8 mouse cellular contexts compared by ENCODE assay signal in genomic region chr12:86895703-86896409, GRCm38 (mm10). TPM values are rescaled to one million over a fixed set of nuclear protein-coding genes. Genes with fewer than 3 reads are reported as not detected.
A peak's percentile ranks its signal among the peaks of the same experiment; 100 is the strongest.
DNase-seq lines count a peak whose midpoint lies in the region; ATAC-seq and TF ChIP-seq lines count a peak whose summit lies in the region.

No protein-coding gene starts in this region.

- TF ChIP-seq POLR2A in ES-Bruce4 (IDR thresholded peaks at IDR 0.05; ENCODE audit: insufficient read depth, low read length): no peak

- no peak overlapping the region; the same call in 1 of the 2 replicates for H3K4me3 ChIP-seq in heart, embryonic 11.5 days (ENCODE audit: low read depth, low read length)
- H3K4me3 ChIP-seq in ES-Bruce4 (ENCODE audit: low read depth, low read length): no peak overlapping the region
- 0 out of 2 replicates have a peak overlapping the region, but pooled peaks have one; percentile 39 for H3K4me3 ChIP-seq in heart, embryonic 15.5 days
- H3K4me3 ChIP-seq in liver, embryonic 16.5 days (ENCODE audit: low read depth, low read length): no peak overlapping the region

- TF ChIP-seq CTCF in ES-Bruce4 (IDR thresholded peaks at IDR 0.05; ENCODE audit: low read depth, low read length): no peak

- peak overlapping the region; percentile 56; the same call in 1 of the 2 replicates for H3K9ac ChIP-seq in heart, embryonic 11.5 days (ENCODE audit: low read depth, low read length)
- no peak overlapping the region for H3K9ac ChIP-seq in ES-Bruce4 (ENCODE audit: low read depth, poor library complexity, severe bottlenecking)
- peak overlapping the region; percentile 46; the same call in 1 of the 2 replicates for H3K9ac ChIP-seq in heart, embryonic 15.5 days
- no peak overlapping the region for H3K9ac ChIP-seq in liver, embryonic 16.5 days (ENCODE audit: low read depth, low read length)

- H3K4me2 ChIP-seq in heart, embryonic 11.5 days: peak overlapping the region; percentile 80
- H3K4me2 ChIP-seq in heart, embryonic 15.5 days: peak overlapping the region; percentile 70
- no peak overlapping the region for H3K4me2 ChIP-seq in liver, embryonic 16.5 days (ENCODE audit: low read depth, low read length)

- H3K9me3 ChIP-seq in heart, embryonic 11.5 days (replicated peaks; ENCODE audit: control insufficient read depth, low read length): no peaks in the 10 kb centered on the region
- no peaks in the 10 kb centered on the region for H3K9me3 ChIP-seq in ES-Bruce4 (replicated peaks; ENCODE audit: control insufficient read depth, insufficient read depth, low read length, poor library complexity, severe bottlenecking)
- H3K9me3 ChIP-seq in heart, embryonic 15.5 days (replicated peaks): no peaks in the 10 kb centered on the region
- H3K9me3 ChIP-seq in liver, embryonic 16.5 days (replicated peaks; ENCODE audit: control insufficient read depth, low read length): no peaks in the 10 kb centered on the region

- TF ChIP-seq EP300 in ES-Bruce4 (IDR thresholded peaks at IDR 0.05; ENCODE audit: insufficient read depth, low read depth, low read length): 0 out of 2 replicates have a peak, but pooled peaks have one; percentile 14

- no peak for DNase-seq in heart, adult 8-10 months (ENCODE audit: low spot score)
- no peak for DNase-seq in left cerebral cortex, postnatal 14 days (ENCODE audit: low spot score in 2 of 2)
- DNase-seq in adrenal gland, postnatal 4 days (ENCODE audit: low spot score in 2 of 2): no peak
- no peak for DNase-seq in right cerebral cortex, postnatal 14 days

- H3K4me1 ChIP-seq in heart, embryonic 11.5 days (ENCODE audit: control insufficient read depth, insufficient read depth, low read length): peaks cover 86% of the 10 kb centered on the region
- H3K4me1 ChIP-seq in ES-Bruce4 (ENCODE audit: control insufficient read depth, insufficient read depth, low read length): peaks cover 20% of the 10 kb centered on the region
- peaks cover 88% of the 10 kb centered on the region for H3K4me1 ChIP-seq in heart, embryonic 15.5 days (replicated peaks)
- peaks cover 52% of the 10 kb centered on the region for H3K4me1 ChIP-seq in liver, embryonic 16.5 days (ENCODE audit: control insufficient read depth, low read depth, low read length)

- 54% methylated on average over 4 of the region's 4 CpGs for WGBS in heart, embryonic 11.5 days (ENCODE audit: insufficient replicate concordance)
- 58% methylated on average over 4 of the region's 4 CpGs for WGBS in heart, embryonic 15.5 days
- 55% methylated on average over 3 of the region's 4 CpGs for WGBS in liver, embryonic 16.5 days (ENCODE audit: insufficient replicate concordance)

- intact Hi-C loops in left cerebral cortex, postnatal 14 days (cut with DNase I): no loop called here

- no peaks in the 10 kb centered on the region for H3K27me3 ChIP-seq in heart, embryonic 11.5 days (ENCODE audit: control insufficient read depth, insufficient read depth, low read length)
- H3K27me3 ChIP-seq in ES-Bruce4 (ENCODE audit: control insufficient read depth, insufficient read depth, low read length, poor library complexity, severe bottlenecking): no peaks in the 10 kb centered on the region
- H3K27me3 ChIP-seq in heart, embryonic 15.5 days: no peaks in the 10 kb centered on the region
- H3K27me3 ChIP-seq in liver, embryonic 16.5 days (ENCODE audit: control insufficient read depth, insufficient read depth, low read depth, low read length): peaks cover 7% of the 10 kb centered on the region

- ATAC-seq in heart, embryonic 11.5 days (replicated peaks; ENCODE audit: insufficient number of reproducible peaks, low FRiP score, low TSS enrichment): no peak
- no peak for ATAC-seq in heart, embryonic 15.5 days (replicated peaks; ENCODE audit: insufficient number of reproducible peaks, insufficient read depth, low FRiP score, low read depth)
- ATAC-seq in liver, embryonic 16.5 days (ENCODE audit: low read depth): no peak

- no peaks in the 10 kb centered on the region for H3K36me3 ChIP-seq in heart, embryonic 11.5 days (ENCODE audit: control insufficient read depth, insufficient read depth, low read length)
- no peaks in the 10 kb centered on the region for H3K36me3 ChIP-seq in ES-Bruce4 (ENCODE audit: control insufficient read depth, insufficient read depth, low read length, poor library complexity, severe bottlenecking)
- H3K36me3 ChIP-seq in heart, embryonic 15.5 days: no peaks in the 10 kb centered on the region
- H3K36me3 ChIP-seq in liver, embryonic 16.5 days (ENCODE audit: control insufficient read depth, insufficient read depth): no peaks in the 10 kb centered on the region

- peak overlapping the region; percentile 98 for H3K27ac ChIP-seq in heart, embryonic 11.5 days (ENCODE audit: low read depth, low read length)
- H3K27ac ChIP-seq in ES-Bruce4 (ENCODE audit: insufficient read depth, low read length): peak overlapping the region; percentile 57
- peak overlapping the region; percentile 97 for H3K27ac ChIP-seq in heart, embryonic 15.5 days
- peak overlapping the region; percentile 93 for H3K27ac ChIP-seq in liver, embryonic 16.5 days (ENCODE audit: low read length)

RNA-seq across cellular contexts. Expression of gene Irf2bpl, which starts 11.3 kb away (rescaled TPM):
- polyA plus RNA-seq in heart, embryonic 11.5 days (2014; fragmentation: Nextera tagmentation; extraction: Ambion mirVana): 18.9 and 26.9 TPM in 2 replicates
- total RNA-seq in heart, adult 8-10 months (2022): 10 to 100 TPM; 26.2 to 30.4 (median 27.8) TPM
- 37.9 and 40.3 TPM in 2 replicates for polyA plus RNA-seq in ES-Bruce4 (2011; ENCODE audit: insufficient read depth, insufficient read length, low read depth, missing spikeins)
- polyA plus RNA-seq in heart, embryonic 15.5 days (2015; fragmentation: Nextera tagmentation; extraction: Ambion mirVana): 40.1 and 41.7 TPM in 2 replicates
- polyA plus RNA-seq in liver, embryonic 16.5 days (2015; fragmentation: Nextera tagmentation; extraction: Ambion mirVana): 1.8 and 2.3 TPM in 2 replicates
- 10 to 100 TPM; 74.0 to 78.2 TPM for total RNA-seq in left cerebral cortex, postnatal 14 days (2021)
- total RNA-seq in adrenal gland, postnatal 4 days (2021): 10 to 100 TPM; 78.0 to 81.7 TPM

RNA-seq across cellular contexts. Expression of gene Cipc, which starts 51.0 kb away (rescaled TPM):
- polyA plus RNA-seq in heart, embryonic 11.5 days (2014; fragmentation: Nextera tagmentation; extraction: Ambion mirVana): 26.7 and 31.0 TPM in 2 replicates
- total RNA-seq in heart, adult 8-10 months (2022): 10 to 100 TPM; 42.4 to 53.8 (median 48.3) TPM
- 21.2 and 23.5 TPM in 2 replicates for polyA plus RNA-seq in ES-Bruce4 (2011; ENCODE audit: insufficient read depth, insufficient read length, low read depth, missing spikeins)
- polyA plus RNA-seq in heart, embryonic 15.5 days (2015; fragmentation: Nextera tagmentation; extraction: Ambion mirVana): 18.7 and 23.4 TPM in 2 replicates
- 7.8 and 7.9 TPM in 2 replicates for polyA plus RNA-seq in liver, embryonic 16.5 days (2015; fragmentation: Nextera tagmentation; extraction: Ambion mirVana)
- 10 to 100 TPM; 71.2 to 72.2 TPM for total RNA-seq in left cerebral cortex, postnatal 14 days (2021)
- 10 to 100 TPM; 21.7 to 23.5 TPM for total RNA-seq in adrenal gland, postnatal 4 days (2021)

Comparison
In these comparisons a context has a peak if more than half of its experiments do, and no peak if none do; other contexts are left out.
1. H3K9ac ChIP-seq: peak in heart, embryonic 11.5 days (single experiment) and heart, embryonic 15.5 days (single experiment); none in ES-Bruce4 (single experiment) and liver, embryonic 16.5 days (single experiment).
2. Peak in every context shown above with its lines, with median percentiles within 50 percentile points of each other: H3K27ac ChIP-seq.